Mouse (Mus musculus): ENCODE measurements at regions not wholly inside any gene's neighbourhood (a gene's known extent, or its start where the extent isn't known, plus 50 kb on each side); places are given as distances from the start of the nearest gene placed in this dataset.

GRCm38 (mm10) chr12:25335069-25335468 is 238.1 kb upstream of the Id2 start:
- TF ChIP-seq GATA1 (IDR thresholded peaks at IDR 0.05; ENCODE audit: borderline replicate concordance, low read length) (no peak), FLI1 (IDR thresholded peaks at IDR 0.05; ENCODE audit: low read length) (no peak)

Measured in megakaryocyte, embryonic 14.5 days (primary cell).